Mouse (Mus musculus) stomach, embryonic 16.5 days (tissue): ENCODE results near the gene Lekr1. TPM values are rescaled to one million over a fixed set of nuclear protein-coding genes. Genes with fewer than 3 reads are reported as not detected.
A peak's percentile ranks its signal among the peaks of the same experiment; 100 is the strongest.

Experiments used
- ATAC-seq: fragments of 200-750 bp; cut with Nextera tagmentation; 2 replicates; pipeline ENCODE4 v1.8.0; 2017; ENCODE audit warnings: moderate number of reproducible peaks, moderate TSS enrichment; ENCODE audit not compliant: insufficient read depth, low FRiP score
- H3K27ac ChIP-seq: fragments of 300-500 bp; sonication (generic); 2 replicates; pipeline ENCODE4 v1.5.1; 2014; ENCODE audit warnings: low read length
- H3K27me3 ChIP-seq: fragments of 300-500 bp; sonication (generic); 2 replicates; pipeline ENCODE4 v1.6.1; 2014; ENCODE audit warnings: low read length, control low read depth, mixed read lengths; ENCODE audit not compliant: control insufficient read depth, insufficient read depth
- H3K36me3 ChIP-seq: fragments of 300-500 bp; sonication (generic); 2 replicates; pipeline ENCODE4 v1.6.1; 2014; ENCODE audit warnings: low read length; ENCODE audit not compliant: control insufficient read depth, insufficient read depth
- H3K4me1 ChIP-seq: fragments of 300-500 bp; sonication (generic); 2 replicates; pipeline ENCODE4 v1.6.1; 2014; ENCODE audit warnings: low read length, control low read depth, mixed read lengths; ENCODE audit not compliant: control insufficient read depth, insufficient read depth
- H3K4me2 ChIP-seq: fragments of 300-500 bp; sonication (generic); 2 replicates; pipeline ENCODE4 v1.6.1; 2014; ENCODE audit warnings: low read depth, low read length, mixed read lengths
- H3K4me3 ChIP-seq: fragments of 300-500 bp; sonication (generic); replicated peaks from 2 replicates; pipeline ENCODE4 v1.5.1; 2014; ENCODE audit warnings: mild to moderate bottlenecking, low read length
- H3K9ac ChIP-seq: fragments of 300-500 bp; sonication (generic); 2 replicates; pipeline ENCODE4 v1.6.1; 2014; ENCODE audit warnings: low read length
- H3K9me3 ChIP-seq: fragments of 300-500 bp; sonication (generic); replicated peaks from 2 replicates; pipeline ENCODE4 v1.6.1; 2016; ENCODE audit warnings: low read length, control low read depth; ENCODE audit not compliant: control insufficient read depth
- WGBS: fragments of 180-500 bp; shearing (Covaris S2); extraction: QIAGEN DNeasy Blood & Tissue Kit; methylation state at CpG from one replicate; pipeline ENCODE4 v1.1.7; 2014; 5-methylcytosine and 5-hydroxymethylcytosine counted together
- polyA plus RNA-seq: library from polyadenylated mRNA; unstranded; fragments of >200 nt; fragmentation: Nextera tagmentation; extraction: Ambion mirVana; gene quantifications from 2 replicates; pipeline ENCODE4 v1.2.1, GENCODE M21; 2015

Lekr1 gene
- polyA plus RNA-seq, 1 experiment from 2014 or later: 7.9 TPM

GRCm38 (mm10) chr3:65660336-65660735, 5.7 kb upstream of the Lekr1 start:
- Histone ChIP-seq H3K4me2 (no peak overlapping the region), H3K9ac (no peak overlapping the region), H3K27me3 (no peaks in the 10 kb centered on the region), H3K27ac (no peak overlapping the region), H3K36me3 (no peaks in the 10 kb centered on the region), H3K4me3 (no peak overlapping the region), H3K4me1 (no peaks in the 10 kb centered on the region), H3K9me3 (no peaks in the 10 kb centered on the region)
- ATAC-seq: no peak
- 91% methylated on average over 4 of the region's 4 CpGs for WGBS

- ATAC-seq: no peak
Measured at GRCm38 (mm10) chr3:65661731-65662130, 4.3 kb upstream of the Lekr1 start.

GRCm38 (mm10) chr3:65663176-65663575, 2.9 kb upstream of the Lekr1 start:
- no peak for ATAC-seq
- no peak overlapping the region for H3K9ac ChIP-seq
- no peak overlapping the region for H3K4me2 ChIP-seq
- no peaks in the 10 kb centered on the region for H3K9me3 ChIP-seq
- no peak overlapping the region for H3K27ac ChIP-seq
- H3K4me1 ChIP-seq: no peaks in the 10 kb centered on the region
- WGBS: 21% methylated on average over 11 of the region's 11 CpGs
- H3K4me3 ChIP-seq: no peak overlapping the region
- no peaks in the 10 kb centered on the region for H3K36me3 ChIP-seq
- no peaks in the 10 kb centered on the region for H3K27me3 ChIP-seq

More at GRCm38 (mm10) chr3:65661731-65662130, 4.3 kb upstream of the Lekr1 start:
- Histone ChIP-seq H3K9me3 (no peaks in the 10 kb centered on the region), H3K4me1 (no peaks in the 10 kb centered on the region), H3K4me2 (no peak overlapping the region), H3K36me3 (no peaks in the 10 kb centered on the region), H3K9ac (no peak overlapping the region), H3K4me3 (no peak overlapping the region), H3K27me3 (no peaks in the 10 kb centered on the region), H3K27ac (no peak overlapping the region)
- WGBS: 75% methylated on average over 3 of the region's 3 CpGs

- Histone ChIP-seq H3K36me3 (no peaks in the 10 kb centered on the region), H3K4me1 (no peaks in the 10 kb centered on the region), H3K9me3 (no peaks in the 10 kb centered on the region), H3K4me2 (no peak overlapping the region), H3K4me3 (no peak overlapping the region), H3K27ac (no peak overlapping the region), H3K27me3 (no peaks in the 10 kb centered on the region), H3K9ac (no peak overlapping the region)
- ATAC-seq: no peak
- whole genome bisulfite sequencing: 67% methylated on average over 6 of the region's 6 CpGs
Measured at GRCm38 (mm10) chr3:65670216-65670615, 4.2 kb downstream of the Lekr1 start.

GRCm38 (mm10) chr3:65673725-65674124, 7.7 kb downstream of the Lekr1 start:
- Histone ChIP-seq H3K4me1 (no peaks in the 10 kb centered on the region), H3K27ac (peak overlapping the region; percentile 69), H3K9ac (peak overlapping the region; percentile 55), H3K4me3 (no peak overlapping the region), H3K9me3 (no peaks in the 10 kb centered on the region), H3K36me3 (no peaks in the 10 kb centered on the region), H3K27me3 (no peaks in the 10 kb centered on the region), H3K4me2 (peak overlapping the region; percentile 35)
- ATAC-seq: peak; percentile 37; the same call in 1 of the 2 replicates
- 27% methylated on average over 8 of the region's 8 CpGs for WGBS

- Histone ChIP-seq H3K9ac (no peak overlapping the region), H3K4me2 (no peak overlapping the region), H3K27me3 (no peaks in the 10 kb centered on the region), H3K36me3 (no peaks in the 10 kb centered on the region), H3K4me3 (no peak overlapping the region), H3K4me1 (no peaks in the 10 kb centered on the region), H3K27ac (no peak overlapping the region), H3K9me3 (no peaks in the 10 kb centered on the region)
- no peak for ATAC-seq
- WGBS: 78% methylated on average over 1 of the region's 1 CpGs
Measured at GRCm38 (mm10) chr3:65680612-65681011, 14.6 kb downstream of the Lekr1 start.

GRCm38 (mm10) chr3:65689705-65690104, 23.7 kb downstream of the Lekr1 start:
- H3K9ac ChIP-seq: no peak overlapping the region
- 26% methylated on average over 2 of the region's 2 CpGs for WGBS
- H3K4me3 ChIP-seq: no peak overlapping the region
- no peaks in the 10 kb centered on the region for H3K36me3 ChIP-seq
- no peaks in the 10 kb centered on the region for H3K4me1 ChIP-seq
- H3K9me3 ChIP-seq: 0 out of 2 replicates have a peak, but pooled peaks cover 4% of the 10 kb centered on the region
- no peak overlapping the region for H3K27ac ChIP-seq
- ATAC-seq: no peak
- no peaks in the 10 kb centered on the region for H3K27me3 ChIP-seq
- H3K4me2 ChIP-seq: no peak overlapping the region

- WGBS: 88% methylated on average over 2 of the region's 2 CpGs
- H3K4me1 ChIP-seq: no peaks in the 10 kb centered on the region
- no peak overlapping the region for H3K4me2 ChIP-seq
- no peaks in the 10 kb centered on the region for H3K36me3 ChIP-seq
- no peaks in the 10 kb centered on the region for H3K27me3 ChIP-seq
- no peak for ATAC-seq
- 0 out of 2 replicates have a peak, but pooled peaks cover 4% of the 10 kb centered on the region for H3K9me3 ChIP-seq
- no peak overlapping the region for H3K9ac ChIP-seq
- H3K27ac ChIP-seq: no peak overlapping the region
- no peak overlapping the region for H3K4me3 ChIP-seq
Measured at GRCm38 (mm10) chr3:65690850-65691249, 24.8 kb downstream of the Lekr1 start.

GRCm38 (mm10) chr3:65699704-65700103, 33.7 kb downstream of the Lekr1 start:
- H3K9me3 ChIP-seq: no peaks in the 10 kb centered on the region

GRCm38 (mm10) chr3:65714372-65714771, 48.3 kb downstream of the Lekr1 start:
- Histone ChIP-seq H3K36me3 (no peaks in the 10 kb centered on the region), H3K9ac (no peak overlapping the region), H3K4me2 (no peak overlapping the region), H3K27me3 (no peaks in the 10 kb centered on the region), H3K9me3 (no peaks in the 10 kb centered on the region), H3K4me3 (no peak overlapping the region), H3K27ac (no peak overlapping the region), H3K4me1 (no peaks in the 10 kb centered on the region)
- 78% methylated on average over 3 of the region's 3 CpGs for WGBS
- ATAC-seq: no peak

More at GRCm38 (mm10) chr3:65699704-65700103, 33.7 kb downstream of the Lekr1 start:
- Histone ChIP-seq H3K27ac (no peak overlapping the region), H3K36me3 (no peaks in the 10 kb centered on the region), H3K4me3 (no peak overlapping the region), H3K9ac (no peak overlapping the region), H3K4me2 (no peak overlapping the region), H3K27me3 (no peaks in the 10 kb centered on the region), H3K4me1 (no peaks in the 10 kb centered on the region)
- 52% methylated on average over 1 of the region's 1 CpGs for WGBS
- ATAC-seq: no peak
